Mouse (Mus musculus): Measurements from ENCODE around the gene Uchl5. TPM values are rescaled to one million over a fixed set of nuclear protein-coding genes. Genes with fewer than 3 reads are reported as not detected.

Uchl5 gene
- total RNA-seq (2023), result 21.0 to 31.5 TPM (median 26.6 TPM) in 4 replicates

GRCm38 (mm10) chr1:143776446-143777411 lies at the start of gene Uchl5, which contains the start of gene Trove2:
Uchl5 (plus strand) TSS chr1:143777272.
Trove2 (minus strand) TSS chr1:143777068.

Other genes starting within 250 kb of the Uchl5 start
- not detected in 4 replicates for gene B3galt2, start 136.6 kb upstream of the Uchl5 start, total RNA-seq (2023)
- gene Cdc73, start 74.4 kb upstream of the Uchl5 start, total RNA-seq (2023), result 98.8 to 104 TPM (median 101 TPM) in 4 replicates
- gene Glrx2, start 60.9 kb upstream of the Uchl5 start, total RNA-seq (2023), result 22.1 to 34.1 TPM (median 27.7 TPM) in 4 replicates
- gene Trove2, start 204 bp upstream of the Uchl5 start, total RNA-seq (2023), result 2.0 to 2.7 TPM (median 2.4 TPM) in 4 replicates
- gene Rgs2, start 226.9 kb downstream of the Uchl5 start, total RNA-seq (2023), result 731 to 875 TPM (median 790 TPM) in 4 replicates

Data from B cell, adult 62 days (primary cell).